Mouse (Mus musculus): ENCODE measurements around the gene Gng12. TPM values are rescaled to one million over a fixed set of nuclear protein-coding genes. Genes with fewer than 3 reads are reported as not detected.

The Gng12 gene
- polyA plus RNA-seq, 1 experiment from 2014 or later, result 169 TPM

DNA sequence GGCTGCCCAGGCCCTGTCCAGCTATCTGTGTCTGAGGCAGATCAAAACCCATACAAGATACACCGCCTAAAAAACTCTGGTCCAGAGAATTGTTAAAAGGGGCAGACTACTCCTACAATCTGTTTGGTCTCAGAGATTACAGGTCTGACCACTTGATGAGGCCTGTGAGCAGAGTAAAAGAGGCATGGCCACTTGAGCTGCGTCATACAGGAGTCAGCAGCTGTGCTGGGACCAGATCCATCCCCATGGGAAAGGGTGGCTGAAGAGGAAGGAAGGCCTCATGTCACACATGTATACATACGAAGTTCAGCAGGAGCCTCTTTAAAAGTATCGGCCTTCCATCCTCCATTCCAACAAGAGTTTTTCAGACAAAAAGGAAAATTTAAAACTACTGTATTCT, 69.0 kb downstream of the Gng12 start:
- DNase-seq (ENCODE audit: low read depth, low spot score), result no peak
- ChIA-PET CTCF (interaction anchor here (1.0 to 2.5 kb wide), 12 partner anchors 10 to 199 kb away, joined by 3 to 13 read pairs (median 4); partner anchors contain the start of gene Gadd45a), POLR2A (interaction anchor here (0.6 to 1.8 kb wide), 4 partner anchors 9 to 72 kb away, joined by 3 to 10 read pairs (median 4); partner anchors contain the start of gene Gadd45a)
- no peaks in the 10 kb centered on the region for H3K27me3 ChIP-seq
- no peak for ATAC-seq
- in situ Hi-C loops (cut with MboI; ENCODE audit: low pct_unique_long_range_greater_than_20kb), result loop anchor here (5.0 to 10.0 kb wide), 3 partner anchors 62 to 470 kb away; no protein-coding TSS in a partner anchor
- TF ChIP-seq CTCF (IDR thresholded peaks at IDR 0.05), result no peak

DNA sequence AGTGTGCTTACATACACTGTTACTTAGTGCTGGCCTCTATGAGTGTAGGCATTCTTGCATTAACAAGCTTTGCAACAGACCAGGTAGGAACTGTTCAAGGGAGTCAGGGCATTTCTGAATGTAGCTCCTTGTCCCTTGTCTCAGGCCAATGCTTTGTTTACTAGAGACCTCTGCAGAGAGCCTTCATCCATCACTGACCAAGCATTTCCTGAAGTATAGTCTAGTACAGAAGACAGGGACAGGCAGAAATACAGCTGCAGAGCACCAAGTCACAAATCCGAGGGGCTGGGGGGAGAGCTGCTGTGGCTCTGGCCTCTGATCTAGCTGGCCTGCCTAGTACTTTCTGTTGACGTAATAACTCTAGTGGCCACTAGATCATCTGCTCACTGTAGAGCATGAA, 71.6 kb downstream of the Gng12 start:
- ChIA-PET CTCF (interaction anchor here (0.8 to 2.2 kb wide), 7 partner anchors 12 to 185 kb away, joined by 3 to 21 read pairs (median 3); partner anchors contain the start of gene Gadd45a), POLR2A (interaction anchor here (0.9 kb wide), 1 partner anchor 69 kb away, joined by 3 read pairs; the partner anchor contains the start of gene Gadd45a)
- H3K27me3 ChIP-seq, result no peaks in the 10 kb centered on the region
- ATAC-seq (peak; percentile 68), DNase-seq (ENCODE audit: low read depth, low spot score) (no peak)
- in situ Hi-C loops (cut with MboI; ENCODE audit: low pct_unique_long_range_greater_than_20kb), result loop anchor here (5.0 to 10.0 kb wide), 3 partner anchors 60 to 467 kb away; no protein-coding TSS in a partner anchor
- peak; percentile 38 for TF ChIP-seq CTCF (IDR thresholded peaks at IDR 0.05)

DNA sequence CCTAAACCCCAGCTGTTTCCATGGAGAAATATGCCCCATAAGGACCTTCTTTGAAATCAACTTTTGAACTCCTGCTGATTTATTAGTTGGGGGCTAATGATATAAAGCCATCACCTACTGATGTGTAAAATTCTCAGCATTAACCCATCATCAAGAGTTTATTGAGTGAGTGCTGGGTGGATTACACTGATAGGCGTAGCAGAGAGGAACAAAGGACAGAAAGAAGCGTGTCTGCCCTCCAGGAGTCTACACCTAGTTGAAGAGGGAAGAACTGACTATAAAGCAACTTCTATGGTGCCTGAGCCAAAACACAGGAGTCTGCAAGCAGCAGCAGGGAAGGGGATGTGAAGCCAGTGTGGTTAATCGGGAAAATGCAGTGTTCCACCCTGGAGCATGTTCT, 73.2 kb downstream of the Gng12 start:
- ChIA-PET POLR2A (no interaction called here), CTCF (interaction anchor here (1.2 to 2.2 kb wide), 3 partner anchors 11 to 67 kb away, joined by 4 to 21 read pairs (median 4); partner anchors contain the start of gene Gadd45a)
- no peak for TF ChIP-seq CTCF (IDR thresholded peaks at IDR 0.05)
- no peaks in the 10 kb centered on the region for H3K27me3 ChIP-seq
- DNase-seq (ENCODE audit: low read depth, low spot score) (no peak), ATAC-seq (no peak)
- in situ Hi-C loops (cut with MboI; ENCODE audit: low pct_unique_long_range_greater_than_20kb), result loop anchor here (5.0 to 10.0 kb wide), 3 partner anchors 58 to 465 kb away; no protein-coding TSS in a partner anchor

DNA sequence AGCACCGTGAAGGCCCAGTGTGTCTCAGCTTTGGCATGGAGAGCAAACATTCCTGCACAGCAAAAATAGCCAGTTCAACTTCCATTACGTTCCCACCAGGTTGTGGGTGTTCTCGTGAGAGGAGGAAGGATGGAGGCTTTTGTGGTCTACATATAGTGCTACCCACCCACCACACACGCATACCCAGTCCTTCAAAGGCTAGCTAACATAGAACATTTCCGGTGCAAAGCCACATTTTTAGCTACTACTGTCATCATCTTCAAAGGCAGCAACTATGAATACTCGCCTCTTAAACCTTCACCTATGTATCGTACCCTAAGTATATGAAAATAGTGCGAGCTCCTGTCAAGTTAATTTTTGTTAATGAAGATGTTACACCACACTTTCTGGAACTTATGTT, 76.1 kb downstream of the Gng12 start:
- ATAC-seq, result no peak
- POLR2A ChIA-PET, result no interaction called here
- CTCF ChIA-PET, result interaction anchor here (1.2 to 2.1 kb wide), 3 partner anchors 9 to 63 kb away, joined by 3 to 8 read pairs (median 5); no protein-coding TSS in a partner anchor
- TF ChIP-seq CTCF (IDR thresholded peaks at IDR 0.05), result no peak
- no peak for DNase-seq (ENCODE audit: low read depth, low spot score)
- in situ Hi-C loops (cut with MboI; ENCODE audit: low pct_unique_long_range_greater_than_20kb), result no loop called here
- H3K27me3 ChIP-seq, result no peaks in the 10 kb centered on the region

DNA sequence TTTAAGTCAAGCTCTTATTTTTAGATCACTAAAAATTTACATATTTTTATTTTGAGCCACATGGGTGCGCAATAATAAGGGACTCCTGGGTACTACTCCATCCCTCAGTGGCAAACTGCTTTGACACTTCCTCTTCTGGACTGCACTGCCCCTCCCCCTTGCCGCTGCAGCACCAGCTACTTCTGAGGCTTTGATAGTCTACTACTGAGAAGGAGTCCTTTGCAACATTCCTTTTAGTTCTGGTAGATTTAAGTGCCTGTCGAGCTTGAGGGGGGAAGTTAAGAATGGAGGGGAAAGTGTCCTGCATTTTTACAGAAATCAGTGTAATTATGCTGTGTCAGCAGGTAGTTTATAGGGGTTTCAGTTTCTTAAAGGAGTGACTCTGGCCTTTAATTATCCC, 77.0 kb downstream of the Gng12 start:
- POLR2A ChIA-PET, result interaction anchor here (1.0 kb wide), 1 partner anchor 9 kb away, joined by 6 read pairs; no protein-coding TSS in a partner anchor
- in situ Hi-C loops (cut with MboI; ENCODE audit: low pct_unique_long_range_greater_than_20kb), result no loop called here
- ATAC-seq, result no peak

DNA sequence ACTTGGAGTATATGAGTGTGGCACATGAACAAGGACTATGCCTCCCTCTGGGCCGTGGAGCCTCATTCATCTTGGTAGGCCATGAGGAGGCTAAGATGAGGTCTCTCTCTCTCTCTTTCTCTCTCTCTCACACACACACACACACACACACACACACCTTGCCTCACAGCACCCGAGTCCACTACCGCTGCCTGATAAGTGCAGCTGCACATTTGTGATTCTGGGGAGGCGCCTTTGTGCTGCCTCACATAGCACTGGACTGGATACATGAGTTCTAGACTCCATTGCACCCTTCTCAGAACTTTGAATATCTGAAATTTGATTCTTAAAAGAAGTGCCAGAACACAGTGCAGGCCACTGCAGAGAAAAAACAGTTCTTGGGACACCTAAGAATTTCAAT, 79.3 kb downstream of the Gng12 start:
- H3K27me3 ChIP-seq, result no peaks in the 10 kb centered on the region
- POLR2A ChIA-PET, result no interaction called here
- in situ Hi-C loops (cut with MboI; ENCODE audit: low pct_unique_long_range_greater_than_20kb), result no loop called here
- no peak for TF ChIP-seq CTCF (IDR thresholded peaks at IDR 0.05)
- DNase-seq (ENCODE audit: low read depth, low spot score) (no peak), ATAC-seq (no peak)
- CTCF ChIA-PET, result no interaction called here

More for the DNA sequence above, 77.0 kb downstream of the Gng12 start:
- no peak for TF ChIP-seq CTCF (IDR thresholded peaks at IDR 0.05)
- CTCF ChIA-PET, result interaction anchor here (1.2 to 2.1 kb wide), 4 partner anchors 9 to 62 kb away, joined by 3 to 8 read pairs (median 4); no protein-coding TSS in a partner anchor
- H3K27me3 ChIP-seq, result no peaks in the 10 kb centered on the region
- DNase-seq (ENCODE audit: low read depth, low spot score), result no peak

DNA sequence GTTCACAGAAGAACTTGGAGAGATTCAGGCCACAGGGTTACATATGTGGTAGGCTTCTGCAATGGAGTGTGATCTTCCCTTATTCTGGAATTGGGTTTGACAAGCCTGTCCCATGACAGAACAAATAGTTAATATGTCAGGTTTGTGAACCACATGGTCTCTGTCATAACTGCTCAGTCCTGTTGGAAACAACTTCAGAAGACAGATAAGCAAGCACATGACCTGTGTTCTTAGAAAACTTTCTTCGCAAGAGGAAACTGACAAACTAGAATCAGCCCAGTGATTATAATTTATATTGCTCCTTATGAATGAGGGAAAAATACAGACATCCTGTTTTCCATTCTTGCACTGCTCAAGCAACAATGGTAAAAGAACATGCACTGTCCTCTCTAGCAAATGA, 83.0 kb downstream of the Gng12 start:
- TF ChIP-seq CTCF (IDR thresholded peaks at IDR 0.05), result no peak
- H3K27me3 ChIP-seq, result no peaks in the 10 kb centered on the region
- DNase-seq (ENCODE audit: low read depth, low spot score), result no peak
- no peak for ATAC-seq
- in situ Hi-C loops (cut with MboI; ENCODE audit: low pct_unique_long_range_greater_than_20kb), result no loop called here
- POLR2A ChIA-PET, result no interaction called here
- CTCF ChIA-PET, result no interaction called here

DNA sequence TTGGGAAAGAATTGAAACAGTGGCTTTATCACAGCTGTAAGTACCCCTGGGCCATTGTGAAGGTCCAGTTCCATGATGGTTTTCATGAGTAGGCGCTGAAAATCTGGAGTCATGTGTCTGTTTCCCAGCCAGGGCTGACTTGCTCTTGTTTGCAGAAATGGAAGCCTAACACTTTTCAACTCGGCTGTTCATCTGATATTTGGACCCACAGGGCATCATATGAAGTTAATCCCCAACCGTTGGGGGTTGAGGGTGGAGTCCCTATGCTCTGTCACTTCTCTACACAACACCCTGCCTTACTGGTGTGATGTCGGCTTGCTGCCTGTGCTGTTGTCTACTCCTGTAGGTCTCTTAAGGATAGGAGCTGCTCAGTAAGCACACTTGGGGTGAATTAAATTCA, 83.8 kb downstream of the Gng12 start:
- POLR2A ChIA-PET, result no interaction called here

DNA sequence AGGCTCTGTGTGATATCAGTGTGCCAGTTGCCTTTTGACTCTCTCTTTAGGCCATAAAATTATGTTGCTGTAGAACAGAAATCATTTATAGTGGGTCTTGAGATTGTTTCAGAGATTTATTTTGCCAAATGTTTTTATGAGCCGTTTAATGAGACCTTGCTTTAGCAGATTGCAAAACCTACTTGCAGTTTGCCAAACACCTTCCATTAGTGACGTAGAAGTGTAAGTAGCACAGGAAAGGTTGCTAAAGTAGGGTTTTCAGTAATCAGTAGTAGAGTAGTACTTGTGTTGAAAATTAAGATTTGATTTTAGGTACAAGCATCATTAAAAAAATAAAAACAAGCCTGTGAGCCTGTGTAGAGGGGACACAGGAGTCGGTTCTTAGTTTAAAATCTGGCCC, 85.2 kb downstream of the Gng12 start:
- in situ Hi-C loops (cut with MboI; ENCODE audit: low pct_unique_long_range_greater_than_20kb), result no loop called here
- ChIA-PET CTCF (interaction anchor here (0.9 to 1.1 kb wide), 3 partner anchors 8 to 13 kb away, joined by 4 read pairs; no protein-coding TSS in a partner anchor), POLR2A (interaction anchor here (0.6 kb wide), 1 partner anchor 18 kb away, joined by 5 read pairs; no protein-coding TSS in a partner anchor)
- H3K27me3 ChIP-seq, result no peaks in the 10 kb centered on the region
- DNase-seq (ENCODE audit: low read depth, low spot score) (no peak), ATAC-seq (no peak)
- TF ChIP-seq CTCF (IDR thresholded peaks at IDR 0.05), result no peak

More for the DNA sequence above, 83.8 kb downstream of the Gng12 start:
- no peak for DNase-seq (ENCODE audit: low read depth, low spot score)
- in situ Hi-C loops (cut with MboI; ENCODE audit: low pct_unique_long_range_greater_than_20kb), result no loop called here
- TF ChIP-seq CTCF (IDR thresholded peaks at IDR 0.05), result no peak
- CTCF ChIA-PET, result interaction anchor here (1.1 to 1.7 kb wide), 2 partner anchors 12 to 14 kb away, joined by 4 read pairs; no protein-coding TSS in a partner anchor
- no peaks in the 10 kb centered on the region for H3K27me3 ChIP-seq
- no peak for ATAC-seq

DNA sequence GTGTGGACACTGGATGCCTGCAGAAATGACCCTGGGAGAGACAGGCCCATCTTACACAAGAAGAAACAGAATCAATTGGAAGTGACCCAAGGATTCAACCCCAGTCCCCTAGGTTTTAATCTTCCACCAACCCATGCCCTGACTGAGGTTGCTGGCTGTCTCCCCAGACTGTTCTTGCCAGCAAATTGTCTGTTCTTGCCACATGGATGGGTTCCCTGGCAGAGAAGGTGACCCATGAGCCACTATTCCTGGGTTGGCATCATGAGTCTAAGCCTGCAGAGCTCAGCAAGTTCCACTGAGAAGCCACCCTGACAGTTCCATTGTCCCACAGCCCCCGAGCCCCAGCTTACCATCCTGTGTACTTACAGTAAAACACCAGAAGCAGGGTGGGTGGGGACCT, 85.7 kb downstream of the Gng12 start:
- DNase-seq (ENCODE audit: low read depth, low spot score) (no peak), ATAC-seq (peak; percentile 53)
- POLR2A ChIA-PET, result interaction anchor here (1.4 kb wide), 1 partner anchor 9 kb away, joined by 6 read pairs; no protein-coding TSS in a partner anchor
- in situ Hi-C loops (cut with MboI; ENCODE audit: low pct_unique_long_range_greater_than_20kb), result no loop called here
- H3K27me3 ChIP-seq, result no peaks in the 10 kb centered on the region
- CTCF ChIA-PET, result interaction anchor here (0.9 to 1.1 kb wide), 3 partner anchors 8 to 50 kb away, joined by 4 read pairs; no protein-coding TSS in a partner anchor
- TF ChIP-seq CTCF (IDR thresholded peaks at IDR 0.05), result no peak

DNA sequence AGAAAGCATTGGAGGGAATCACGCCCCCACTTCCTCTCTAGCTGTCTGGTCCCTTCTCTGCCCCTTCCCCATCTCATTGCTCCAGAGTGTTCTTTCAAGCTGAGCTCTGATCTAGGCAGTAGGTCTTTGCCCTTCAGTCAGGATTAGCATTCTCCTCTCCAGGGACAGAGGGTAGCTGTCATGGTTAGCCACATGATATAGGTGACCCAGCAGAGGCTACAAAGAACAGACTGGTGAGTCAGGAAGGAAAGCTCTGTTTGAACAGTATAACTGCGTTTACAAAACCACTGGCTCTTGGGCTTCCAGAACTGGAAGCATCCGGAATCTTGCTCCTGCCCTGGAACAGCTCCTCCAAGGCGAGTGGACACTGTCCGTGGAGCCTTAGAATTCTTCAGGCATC, 87.9 kb downstream of the Gng12 start:
- TF ChIP-seq CTCF (IDR thresholded peaks at IDR 0.05), result no peak
- ChIA-PET CTCF (interaction anchor here (0.7 to 2.0 kb wide), 3 partner anchors 9 to 13 kb away, joined by 3 to 6 read pairs (median 3); no protein-coding TSS in a partner anchor), POLR2A (interaction anchor here (0.6 kb wide), 1 partner anchor 51 kb away, joined by 3 read pairs; no protein-coding TSS in a partner anchor)
- no peaks in the 10 kb centered on the region for H3K27me3 ChIP-seq
- DNase-seq (ENCODE audit: low read depth, low spot score) (no peak), ATAC-seq (no peak)
- in situ Hi-C loops (cut with MboI; ENCODE audit: low pct_unique_long_range_greater_than_20kb), result no loop called here
